Mouse (Mus musculus): ENCODE measurements around the gene Zcchc24. TPM values are rescaled to one million over a fixed set of nuclear protein-coding genes. Genes with fewer than 3 reads are reported as not detected.
A peak's percentile ranks its signal among the peaks of the same experiment; 100 is the strongest.

Zcchc24 gene
- polyA plus RNA-seq, 1 experiment, result 86.2 TPM

DNA sequence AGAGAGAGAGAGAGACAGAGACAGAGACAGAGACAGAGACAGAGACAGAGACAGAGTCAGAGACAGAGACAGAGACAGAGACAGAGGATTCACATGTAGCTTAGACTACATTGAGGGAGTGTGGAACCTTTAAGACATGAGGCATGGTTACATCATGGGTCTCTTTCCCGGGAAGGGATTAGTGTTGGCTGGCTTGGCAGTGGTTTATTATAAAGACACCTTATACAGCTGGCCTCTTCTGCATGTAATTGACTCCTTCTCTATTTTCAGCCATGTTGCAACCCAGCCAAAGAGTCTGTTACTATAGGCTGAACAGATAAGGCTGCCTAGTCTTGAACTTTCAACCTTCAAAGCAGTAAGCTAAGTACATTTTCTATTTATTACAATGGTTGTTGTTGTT, 21.1 kb upstream of the Zcchc24 start:
- Histone ChIP-seq H3K79me2 (ENCODE audit: control insufficient read depth, insufficient read depth) (no peaks in the 10 kb centered on the region), H3K36me3 (ENCODE audit: control insufficient read depth, insufficient read depth) (no peaks in the 10 kb centered on the region), H3K27me3 (ENCODE audit: control insufficient read depth, insufficient read depth, insufficient read length) (no peaks in the 10 kb centered on the region), H3K4me2 (ENCODE audit: low read depth) (peak overlapping the region; percentile 28), H3ac (ENCODE audit: control insufficient read depth, insufficient read length) (no peak overlapping the region), H3K4me3 (no peak overlapping the region)
- TF ChIP-seq POLR2AphosphoS2 (IDR thresholded peaks at IDR 0.05; ENCODE audit: insufficient read length, low read depth) (no peak), CEBPB (IDR thresholded peaks at IDR 0.05; ENCODE audit: insufficient read depth, poor library complexity, severe bottlenecking) (peak; percentile 44; the same call in 1 of the 2 replicates)

DNA sequence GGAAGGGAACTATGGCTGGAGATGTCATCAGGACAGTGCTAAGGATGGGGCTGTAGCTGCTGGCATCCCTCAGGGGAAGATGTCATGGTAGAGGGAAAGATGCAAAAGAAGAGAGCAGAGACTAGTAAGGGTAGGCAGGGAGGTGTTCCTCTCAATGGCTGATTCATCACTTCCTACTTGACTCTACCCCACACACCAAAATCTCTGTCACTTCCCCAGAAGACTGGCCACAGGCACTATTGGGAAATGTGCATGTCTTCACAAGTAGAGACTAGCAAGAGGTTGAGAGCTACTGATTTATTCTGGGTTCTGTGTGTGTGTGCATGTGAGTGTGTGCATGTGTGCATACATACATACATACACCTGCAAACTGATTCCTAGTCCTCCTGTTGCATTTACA, 20.4 kb upstream of the Zcchc24 start:
- Histone ChIP-seq H3K27me3 (ENCODE audit: control insufficient read depth, insufficient read depth, insufficient read length) (no peaks in the 10 kb centered on the region), H3K79me2 (ENCODE audit: control insufficient read depth, insufficient read depth) (no peaks in the 10 kb centered on the region)
- TF ChIP-seq MYOG (IDR thresholded peaks at IDR 0.05; ENCODE audit: control insufficient read depth in 1 of 3, insufficient read depth in 1 of 3, insufficient read length in 2 of 3, low read depth in 2 of 3) (no peak), MAX (IDR thresholded peaks at IDR 0.05; ENCODE audit: low read depth) (no peak), TCF3 (IDR thresholded peaks at IDR 0.05; ENCODE audit: insufficient read length, low read depth) (no peak), MYOD1 (IDR thresholded peaks at IDR 0.05; ENCODE audit: control insufficient read depth in 1 of 3, insufficient read length in 2 of 3, low read depth in 2 of 3) (no peak), TCF12 (IDR thresholded peaks at IDR 0.05; ENCODE audit: insufficient read depth, poor library complexity, severe bottlenecking) (no peak), SRF (IDR thresholded peaks at IDR 0.05; ENCODE audit: control insufficient read depth, insufficient read length, low read depth) (no peak), REST (IDR thresholded peaks at IDR 0.05; ENCODE audit: insufficient read depth, insufficient read length) (no peak), POLR2AphosphoS2 (IDR thresholded peaks at IDR 0.05; ENCODE audit: insufficient read length, low read depth) (no peak), POLR2A (IDR thresholded peaks at IDR 0.05; ENCODE audit: insufficient read length, low read depth) (no peak), E2F4 (IDR thresholded peaks at IDR 0.05; ENCODE audit: insufficient read depth) (no peak), USF1 (IDR thresholded peaks at IDR 0.05; ENCODE audit: low read depth) (no peak), CEBPB (IDR thresholded peaks at IDR 0.05; ENCODE audit: insufficient read depth, poor library complexity, severe bottlenecking) (no peak)

DNA sequence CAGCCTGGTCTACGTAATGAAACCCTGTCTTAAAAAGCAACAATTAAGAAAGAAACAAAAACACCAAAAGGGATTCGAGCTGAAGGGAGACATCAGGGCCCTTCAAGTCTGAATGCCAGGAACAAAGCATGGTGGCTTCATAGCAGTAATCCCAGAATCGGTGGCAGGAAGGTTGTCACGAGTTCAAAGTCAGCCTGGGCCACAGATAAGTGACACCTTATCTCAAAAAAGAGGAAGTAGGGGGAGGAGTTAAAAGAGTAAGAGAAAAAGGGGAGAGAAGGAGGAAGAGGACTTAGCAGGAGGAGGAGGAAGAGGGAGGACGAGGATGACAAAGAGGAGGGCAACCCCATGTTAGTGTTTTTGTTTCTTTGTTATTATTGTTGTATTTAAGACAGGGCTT, 19.4 kb upstream of the Zcchc24 start:
- TF ChIP-seq TCF12 (IDR thresholded peaks at IDR 0.05; ENCODE audit: insufficient read depth, poor library complexity, severe bottlenecking) (no peak), E2F4 (IDR thresholded peaks at IDR 0.05; ENCODE audit: insufficient read depth) (no peak), CEBPB (IDR thresholded peaks at IDR 0.05; ENCODE audit: insufficient read depth, poor library complexity, severe bottlenecking) (no peak), TCF3 (IDR thresholded peaks at IDR 0.05; ENCODE audit: insufficient read length, low read depth) (no peak), MYOG (IDR thresholded peaks at IDR 0.05; ENCODE audit: control insufficient read depth in 1 of 3, insufficient read depth in 1 of 3, insufficient read length in 2 of 3, low read depth in 2 of 3) (no peak), MAX (IDR thresholded peaks at IDR 0.05; ENCODE audit: low read depth) (no peak), USF1 (IDR thresholded peaks at IDR 0.05; ENCODE audit: low read depth) (no peak), POLR2AphosphoS2 (IDR thresholded peaks at IDR 0.05; ENCODE audit: insufficient read length, low read depth) (no peak), SRF (IDR thresholded peaks at IDR 0.05; ENCODE audit: control insufficient read depth, insufficient read length, low read depth) (no peak), REST (IDR thresholded peaks at IDR 0.05; ENCODE audit: insufficient read depth, insufficient read length) (no peak), POLR2A (IDR thresholded peaks at IDR 0.05; ENCODE audit: insufficient read length, low read depth) (no peak), MYOD1 (IDR thresholded peaks at IDR 0.05; ENCODE audit: control insufficient read depth in 1 of 3, insufficient read length in 2 of 3, low read depth in 2 of 3) (no peak)
- no peaks in the 10 kb centered on the region for H3K79me2 ChIP-seq (ENCODE audit: control insufficient read depth, insufficient read depth)
- no peak overlapping the region for H3ac ChIP-seq (ENCODE audit: control insufficient read depth, insufficient read length)
- no peak overlapping the region for H3K4me3 ChIP-seq
- no peak overlapping the region for H3K4me2 ChIP-seq (ENCODE audit: low read depth)
- no peaks in the 10 kb centered on the region for H3K27me3 ChIP-seq (ENCODE audit: control insufficient read depth, insufficient read depth, insufficient read length)
- H3K36me3 ChIP-seq (ENCODE audit: control insufficient read depth, insufficient read depth), result no peaks in the 10 kb centered on the region

More for the DNA sequence above, 20.4 kb upstream of the Zcchc24 start:
- H3K36me3 ChIP-seq (ENCODE audit: control insufficient read depth, insufficient read depth), result no peaks in the 10 kb centered on the region
- no peak overlapping the region for H3K4me3 ChIP-seq
- no peak overlapping the region for H3ac ChIP-seq (ENCODE audit: control insufficient read depth, insufficient read length)
- H3K4me2 ChIP-seq (ENCODE audit: low read depth), result peak overlapping the region; percentile 28

DNA sequence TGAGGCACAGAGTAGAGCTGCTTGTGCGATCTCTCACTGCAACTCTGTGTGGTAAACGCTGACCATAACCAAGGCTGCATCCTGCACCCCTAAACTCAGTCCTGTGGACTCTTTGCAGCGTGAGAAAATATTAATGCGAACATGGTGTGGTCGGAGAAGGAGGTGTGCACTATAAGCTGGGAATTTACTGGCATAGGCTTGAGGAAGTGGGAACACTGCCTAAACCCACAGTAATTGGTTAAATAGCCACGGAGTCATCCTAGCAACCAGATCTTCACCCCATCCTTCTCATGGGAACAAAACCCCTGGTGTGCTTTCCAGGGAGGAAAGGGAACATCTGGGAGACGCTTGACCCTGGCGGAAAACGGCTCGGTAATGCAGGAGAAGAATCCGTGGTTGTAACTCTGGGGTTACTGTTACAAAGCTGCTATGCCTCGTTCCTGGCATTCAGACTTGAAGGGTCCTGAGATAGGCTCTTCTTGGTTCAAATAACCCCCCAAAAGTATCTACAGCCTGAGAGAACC, 18.6 kb upstream of the Zcchc24 start:
- TF ChIP-seq SRF (IDR thresholded peaks at IDR 0.05; ENCODE audit: control insufficient read depth, insufficient read length, low read depth), result no peak
- no peak for TF ChIP-seq CEBPB (IDR thresholded peaks at IDR 0.05; ENCODE audit: insufficient read depth, poor library complexity, severe bottlenecking)
- TF ChIP-seq MAX (IDR thresholded peaks at IDR 0.05; ENCODE audit: low read depth), result no peak
- no peak for TF ChIP-seq TCF3 (IDR thresholded peaks at IDR 0.05; ENCODE audit: insufficient read length, low read depth)
- no peak for TF ChIP-seq E2F4 (IDR thresholded peaks at IDR 0.05; ENCODE audit: insufficient read depth)
- no peak for TF ChIP-seq POLR2A (IDR thresholded peaks at IDR 0.05; ENCODE audit: insufficient read length, low read depth)
- TF ChIP-seq USF1 (IDR thresholded peaks at IDR 0.05; ENCODE audit: low read depth), result no peak
- no peaks in the 10 kb centered on the region for H3K36me3 ChIP-seq (ENCODE audit: control insufficient read depth, insufficient read depth)
- H3K4me3 ChIP-seq, result no peak overlapping the region
- H3K27me3 ChIP-seq (ENCODE audit: control insufficient read depth, insufficient read depth, insufficient read length), result no peaks in the 10 kb centered on the region
- peak overlapping the region; percentile 37 for H3K4me2 ChIP-seq (ENCODE audit: low read depth)
- no peak overlapping the region for H3ac ChIP-seq (ENCODE audit: control insufficient read depth, insufficient read length)
- H3K79me2 ChIP-seq (ENCODE audit: control insufficient read depth, insufficient read depth), result no peaks in the 10 kb centered on the region

DNA sequence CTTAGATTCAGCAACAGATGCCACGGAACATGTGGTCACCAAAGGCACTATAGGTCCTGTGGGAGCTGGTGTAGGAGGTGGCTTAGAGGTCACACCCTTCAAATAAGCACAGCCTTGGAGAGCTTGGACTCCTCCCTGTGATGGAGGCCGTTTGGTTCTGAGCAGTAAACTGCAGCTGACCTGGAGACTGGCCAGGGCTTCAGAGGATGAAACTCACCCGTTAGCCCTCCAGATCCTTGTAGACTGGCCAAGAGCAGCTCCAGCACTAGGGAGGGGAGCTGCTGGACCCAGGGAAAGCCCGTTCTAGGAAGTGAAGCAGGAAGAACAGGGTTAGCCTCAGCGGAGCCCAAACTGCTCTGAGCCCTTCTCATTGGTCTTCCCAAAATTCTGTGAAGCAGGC, 18.1 kb upstream of the Zcchc24 start:
- Histone ChIP-seq H3ac (ENCODE audit: control insufficient read depth, insufficient read length) (no peak overlapping the region), H3K27me3 (ENCODE audit: control insufficient read depth, insufficient read depth, insufficient read length) (no peaks in the 10 kb centered on the region)

More for the DNA sequence above, 18.1 kb upstream of the Zcchc24 start:
- Histone ChIP-seq H3K4me3 (no peak overlapping the region), H3K36me3 (ENCODE audit: control insufficient read depth, insufficient read depth) (no peaks in the 10 kb centered on the region), H3K4me2 (ENCODE audit: low read depth) (peak overlapping the region; percentile 37), H3K79me2 (ENCODE audit: control insufficient read depth, insufficient read depth) (no peaks in the 10 kb centered on the region)
- no peak for TF ChIP-seq CEBPB (IDR thresholded peaks at IDR 0.05; ENCODE audit: insufficient read depth, poor library complexity, severe bottlenecking)
- no peak for TF ChIP-seq TCF3 (IDR thresholded peaks at IDR 0.05; ENCODE audit: insufficient read length, low read depth)
- TF ChIP-seq E2F4 (IDR thresholded peaks at IDR 0.05; ENCODE audit: insufficient read depth), result no peak
- TF ChIP-seq MYOG (IDR thresholded peaks at IDR 0.05; ENCODE audit: control insufficient read depth in 1 of 3, insufficient read depth in 1 of 3, insufficient read length in 2 of 3, low read depth in 2 of 3), result peak in 1 of 3 experiments; percentile 13
- no peak for TF ChIP-seq TCF12 (IDR thresholded peaks at IDR 0.05; ENCODE audit: insufficient read depth, poor library complexity, severe bottlenecking)
- no peak for TF ChIP-seq POLR2AphosphoS2 (IDR thresholded peaks at IDR 0.05; ENCODE audit: insufficient read length, low read depth)
- peak; percentile 20 for TF ChIP-seq USF1 (IDR thresholded peaks at IDR 0.05; ENCODE audit: low read depth)
- TF ChIP-seq REST (IDR thresholded peaks at IDR 0.05; ENCODE audit: insufficient read depth, insufficient read length), result no peak
- TF ChIP-seq POLR2A (IDR thresholded peaks at IDR 0.05; ENCODE audit: insufficient read length, low read depth), result no peak
- TF ChIP-seq SRF (IDR thresholded peaks at IDR 0.05; ENCODE audit: control insufficient read depth, insufficient read length, low read depth), result no peak
- no peak for TF ChIP-seq MAX (IDR thresholded peaks at IDR 0.05; ENCODE audit: low read depth)
